Mouse (Mus musculus) myocyte (in vitro differentiated cells): ENCODE results near the gene Etv5.

Experiments used
- CEBPB ChIP-seq: IDR thresholded peaks from 2 replicates; pipeline ENCODE4 v1.6.1; 2011; ENCODE audit warnings: mild to moderate bottlenecking, moderate library complexity; ENCODE audit not compliant: poor library complexity, insufficient read depth, severe bottlenecking
- E2F4 ChIP-seq: IDR thresholded peaks from one replicate; pipeline ENCODE4 v1.6.1; 2011; ENCODE audit warnings: mild to moderate bottlenecking, control low read depth, moderate library complexity; ENCODE audit not compliant: insufficient read depth
- MAX ChIP-seq: IDR thresholded peaks from one replicate; pipeline ENCODE4 v1.6.1; 2011; ENCODE audit warnings: low read depth, mild to moderate bottlenecking, control low read depth
- MYOD1 ChIP-seq, 3 experiments: IDR thresholded peaks; one replicate each; pipeline ENCODE4 v1.6.1; 2011; ENCODE audit warnings: control low read depth in 2 of 3, low read depth in 2 of 3, mild to moderate bottlenecking in 2 of 3, moderate library complexity in 1 of 3; ENCODE audit not compliant: insufficient read length in 2 of 3, control insufficient read depth in 1 of 3
- MYOG ChIP-seq, 3 experiments: IDR thresholded peaks; one replicate each; pipeline ENCODE4 v1.6.1; 2011; ENCODE audit warnings: control low read depth in 2 of 3, low read depth in 2 of 3, mild to moderate bottlenecking in 2 of 3; ENCODE audit not compliant: insufficient read length in 2 of 3, control insufficient read depth in 1 of 3, insufficient read depth in 1 of 3
- POLR2A ChIP-seq: IDR thresholded peaks from one replicate; pipeline ENCODE4 v1.6.1; 2011; ENCODE audit warnings: low read depth, mild to moderate bottlenecking, control low read depth, moderate library complexity; ENCODE audit not compliant: insufficient read length
- POLR2AphosphoS2 ChIP-seq: IDR thresholded peaks from one replicate; pipeline ENCODE4 v1.6.1; 2011; ENCODE audit warnings: low read depth, control low read depth; ENCODE audit not compliant: insufficient read length
- REST ChIP-seq: IDR thresholded peaks from one replicate; pipeline ENCODE4 v1.6.1; 2011; ENCODE audit warnings: mild to moderate bottlenecking, control low read depth, moderate library complexity; ENCODE audit not compliant: insufficient read depth, insufficient read length
- TCF12 ChIP-seq: IDR thresholded peaks from one replicate; pipeline ENCODE4 v1.6.1; 2011; ENCODE audit warnings: mild to moderate bottlenecking, control low read depth; ENCODE audit not compliant: poor library complexity, insufficient read depth, severe bottlenecking
- TCF3 ChIP-seq: IDR thresholded peaks from one replicate; pipeline ENCODE4 v1.6.1; 2011; ENCODE audit warnings: low read depth, control low read depth; ENCODE audit not compliant: insufficient read length
- USF1 ChIP-seq: IDR thresholded peaks from one replicate; pipeline ENCODE4 v1.6.1; 2011; ENCODE audit warnings: low read depth, mild to moderate bottlenecking, control low read depth, moderate library complexity

DNA sequence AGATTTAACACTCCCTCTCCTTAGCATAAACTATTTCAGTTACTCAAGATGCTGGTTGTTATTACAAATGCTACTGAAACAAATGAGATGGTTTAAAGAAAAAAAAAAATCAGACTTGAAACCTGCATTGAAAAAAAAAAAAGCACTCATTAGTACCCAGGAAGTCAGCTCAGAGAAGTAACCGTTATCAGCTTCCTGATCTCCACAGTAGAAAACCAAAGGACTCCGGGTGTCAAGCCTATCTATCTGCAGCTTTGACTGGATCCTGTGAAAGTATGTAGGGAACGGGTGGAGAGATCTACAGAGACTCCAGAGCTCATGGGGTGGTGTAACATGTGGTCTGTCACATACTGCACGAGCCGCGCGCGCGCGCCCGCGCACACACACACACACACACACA, 7.7 kb downstream of the Etv5 start:
- TF ChIP-seq TCF12 (no peak), POLR2A (no peak), MYOD1 (IDR thresholded peaks at IDR 0.05; ENCODE audit: control insufficient read depth in 1 of 3, insufficient read length in 2 of 3, low read depth in 2 of 3) (no peak), CEBPB (no peak), POLR2AphosphoS2 (no peak), REST (no peak), MAX (no peak), USF1 (no peak), E2F4 (no peak), MYOG (IDR thresholded peaks at IDR 0.05; ENCODE audit: control insufficient read depth in 1 of 3, insufficient read depth in 1 of 3, insufficient read length in 2 of 3, low read depth in 2 of 3) (no peak), TCF3 (no peak)
